Mouse (Mus musculus): Measurements from ENCODE around the gene Dnlz. TPM values are rescaled to one million over a fixed set of nuclear protein-coding genes. Genes with fewer than 3 reads are reported as not detected.

Gene Dnlz
- polyA plus RNA-seq, 1 experiment from 2014 or later, result 29.0 TPM

DNA sequence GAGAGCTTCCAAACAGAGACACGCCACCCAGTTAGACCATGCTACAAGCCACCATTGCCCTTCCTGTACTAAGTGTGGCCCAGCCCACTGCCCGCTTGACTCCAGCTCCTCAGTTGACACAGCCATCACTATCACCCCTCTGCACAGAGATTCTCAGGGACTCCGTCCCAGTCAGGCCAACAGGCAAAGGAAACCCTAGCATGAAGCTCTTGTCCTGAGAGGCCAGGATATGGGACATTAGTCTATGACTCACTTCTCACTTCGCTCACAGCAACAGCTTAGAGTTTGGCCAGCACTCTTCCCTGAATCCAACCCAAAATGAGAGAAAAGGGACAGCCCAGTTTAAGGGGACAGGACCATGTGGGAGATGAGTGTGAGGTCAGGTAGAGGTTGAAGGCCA lies 2.5 kb upstream of the Dnlz start:
- H3K9me3 ChIP-seq, result no peaks in the 10 kb centered on the region
- no peak overlapping the region for H3K9ac ChIP-seq
- no peak for ATAC-seq (ENCODE audit: low FRiP score)
- H3K27me3 ChIP-seq, result no peaks in the 10 kb centered on the region
- WGBS, result 92% methylated on average over 4 of the region's 4 CpGs
- peaks cover 38% of the 10 kb centered on the region for H3K4me1 ChIP-seq (replicated peaks)
- H3K27ac ChIP-seq, result no peak overlapping the region
- peaks cover 15% of the 10 kb centered on the region for H3K36me3 ChIP-seq
- H3K4me3 ChIP-seq, result no peak overlapping the region
- H3K4me2 ChIP-seq, result no peak overlapping the region

DNA sequence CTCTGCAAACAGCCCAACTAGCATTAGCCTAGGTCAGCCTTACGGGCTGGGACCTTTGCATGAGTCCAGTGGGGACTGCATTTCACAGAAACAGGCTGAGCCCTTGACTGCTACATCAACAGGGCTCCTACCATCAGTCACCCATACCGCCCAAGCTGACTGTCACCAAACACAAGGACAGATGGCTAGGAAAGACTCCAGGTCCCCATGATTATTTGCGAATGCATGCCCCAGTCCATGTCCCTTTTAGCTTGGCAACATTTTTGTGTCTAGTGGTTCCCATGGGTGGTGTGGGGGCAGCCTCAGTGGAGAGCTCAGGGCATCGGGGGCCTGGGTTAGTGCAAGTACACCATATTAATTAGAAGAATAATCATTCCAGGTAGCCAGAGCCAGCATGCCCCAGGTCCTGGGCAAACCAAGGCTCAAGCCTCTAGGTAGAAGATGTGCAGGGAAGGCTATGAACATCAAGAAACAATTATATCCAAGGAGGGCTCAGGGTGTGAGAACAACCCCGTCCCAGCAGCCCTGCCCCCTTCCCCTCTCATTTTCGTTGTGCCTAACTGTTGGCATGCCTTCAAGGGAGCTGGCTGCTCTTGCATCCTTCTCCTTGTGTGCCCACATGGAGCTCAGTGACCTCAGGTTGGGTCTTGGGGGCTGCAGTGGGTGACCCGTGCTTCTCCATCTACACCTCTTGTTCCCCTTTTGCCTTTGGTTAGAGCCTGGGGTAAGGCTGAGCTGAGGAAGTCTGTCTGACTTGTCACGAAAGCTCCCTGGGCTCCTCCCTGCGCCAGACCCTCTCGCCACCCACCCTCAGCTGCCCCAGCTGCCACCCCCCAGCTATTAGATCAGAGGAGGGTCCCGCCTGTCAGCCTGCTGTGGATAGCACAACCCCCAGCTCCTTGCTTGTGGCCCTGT lies 1.4 kb upstream of the Dnlz start:
- H3K4me1 ChIP-seq (replicated peaks), result peaks cover 38% of the 10 kb centered on the region
- no peaks in the 10 kb centered on the region for H3K27me3 ChIP-seq
- H3K27ac ChIP-seq, result no peak overlapping the region
- 89% methylated on average over 11 of the region's 11 CpGs for WGBS
- H3K9ac ChIP-seq, result peak overlapping the region; percentile 86
- ATAC-seq (ENCODE audit: low FRiP score), result no peak
- H3K36me3 ChIP-seq, result peaks cover 26% of the 10 kb centered on the region
- no peaks in the 10 kb centered on the region for H3K9me3 ChIP-seq
- peak overlapping the region; percentile 79 for H3K4me2 ChIP-seq
- H3K4me3 ChIP-seq, result peak overlapping the region; percentile 64

DNA sequence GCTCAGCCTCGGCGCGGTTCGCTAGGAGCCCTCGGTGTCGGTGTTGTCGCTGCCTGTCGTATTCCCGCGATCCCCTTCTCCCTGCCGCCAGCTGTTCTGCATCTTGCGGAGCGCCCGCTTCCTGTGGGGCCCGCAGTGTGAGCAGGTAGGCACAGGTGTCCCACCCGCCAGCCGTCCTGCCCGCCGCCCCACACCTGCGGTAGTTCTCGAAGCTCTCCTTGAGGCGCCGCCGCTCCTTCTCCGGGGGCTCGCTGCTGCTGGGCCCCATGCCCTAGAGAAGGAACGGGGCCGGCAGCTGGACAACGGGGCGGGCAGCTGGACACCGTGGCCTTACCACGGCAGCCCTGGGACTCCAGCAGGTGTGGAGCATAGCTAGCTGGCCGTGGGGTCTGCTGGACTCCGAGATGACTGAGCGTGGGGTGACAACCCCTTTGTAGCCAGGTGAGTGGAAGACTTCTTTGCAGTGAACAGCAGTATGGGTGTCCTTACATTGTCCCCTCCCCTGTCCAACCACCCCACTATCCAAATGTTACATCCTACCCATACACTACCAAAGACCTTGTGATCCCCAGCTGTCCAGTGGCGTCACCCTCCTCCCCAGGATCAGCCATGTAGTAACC lies 491 bp upstream of the Dnlz start:
- Histone ChIP-seq H3K4me3 (peak overlapping the region; percentile 64), H3K4me1 (replicated peaks) (peaks cover 35% of the 10 kb centered on the region), H3K36me3 (peaks cover 35% of the 10 kb centered on the region), H3K9me3 (no peaks in the 10 kb centered on the region), H3K27ac (peak overlapping the region; percentile 90), H3K27me3 (no peaks in the 10 kb centered on the region), H3K4me2 (peak overlapping the region; percentile 79), H3K9ac (peak overlapping the region; percentile 86)
- ATAC-seq (ENCODE audit: low FRiP score), result peak; percentile 54
- 3% methylated on average over 36 of the region's 36 CpGs for WGBS

DNA sequence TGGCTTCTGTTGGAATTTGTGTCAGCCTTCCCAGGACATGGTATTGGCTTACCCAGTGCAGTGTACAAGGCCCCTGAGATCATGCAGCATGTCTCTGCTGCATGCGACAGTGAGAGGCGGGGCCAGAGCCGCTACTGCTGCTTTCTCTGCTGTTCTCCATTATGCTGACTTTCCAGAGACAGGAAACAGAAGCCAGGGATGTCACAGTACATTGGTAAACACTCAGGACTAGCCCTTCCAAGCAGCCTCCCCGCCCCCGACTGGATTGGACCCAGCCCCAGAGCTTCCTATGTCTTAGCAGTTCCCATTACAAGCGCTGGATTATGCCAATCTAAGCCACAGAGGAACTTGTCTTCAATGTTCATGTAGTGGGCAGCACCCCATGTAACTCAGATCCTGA lies 3.7 kb downstream of the Dnlz start:
- ATAC-seq (ENCODE audit: low FRiP score), result no peak
- H3K27ac ChIP-seq, result peak overlapping the region; percentile 46
- WGBS, result 75% methylated on average over 6 of the region's 6 CpGs

DNA sequence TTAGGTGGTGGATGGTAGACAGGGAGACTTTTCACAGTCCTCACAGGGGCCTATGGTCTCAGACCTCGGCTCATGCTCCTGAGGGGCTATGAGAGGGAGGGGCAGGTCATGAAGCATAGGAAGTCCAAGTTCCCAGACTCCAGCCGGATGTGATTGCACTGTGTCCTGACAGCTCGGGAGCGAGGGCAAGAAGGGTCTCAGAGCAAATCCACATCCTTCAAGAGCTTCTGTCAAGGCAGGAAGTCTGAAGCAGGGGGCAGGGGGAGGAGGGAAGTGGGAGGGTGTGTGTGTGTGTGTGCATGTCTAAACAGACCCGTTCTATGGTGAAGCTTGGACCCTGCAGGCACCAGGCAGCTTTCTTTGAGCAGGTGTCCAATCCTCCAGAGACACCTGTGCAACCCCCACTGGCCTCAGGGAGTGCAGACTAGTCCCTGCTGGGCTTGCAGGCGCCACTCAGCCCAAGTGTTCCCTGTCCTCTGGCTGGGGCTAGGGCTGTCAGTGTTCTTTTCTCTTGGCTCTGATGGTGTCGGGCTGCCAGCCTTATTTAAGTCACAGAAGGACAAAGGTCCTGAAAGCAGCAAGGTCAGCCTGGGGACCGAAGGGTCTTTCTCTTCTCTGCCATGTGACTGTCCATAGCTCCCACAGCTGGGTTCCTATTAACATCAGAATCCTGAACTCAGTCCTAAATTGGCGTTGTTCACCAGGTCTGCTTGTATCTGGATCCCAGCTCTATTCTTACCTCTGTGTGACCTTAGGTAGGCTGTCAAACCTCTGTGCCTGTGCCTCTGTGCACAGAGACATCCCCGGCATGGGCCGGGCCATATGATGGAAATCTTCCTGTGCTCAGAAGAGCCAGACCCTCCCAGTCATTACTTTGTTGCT lies 9.1 kb downstream of the Dnlz start:
- 74% methylated on average over 11 of the region's 11 CpGs for WGBS
- no peak overlapping the region for H3K4me2 ChIP-seq
- H3K27me3 ChIP-seq, result no peaks in the 10 kb centered on the region
- H3K4me1 ChIP-seq (replicated peaks), result no peaks in the 10 kb centered on the region
- no peak overlapping the region for H3K9ac ChIP-seq
- no peak for ATAC-seq (ENCODE audit: low FRiP score)
- no peaks in the 10 kb centered on the region for H3K9me3 ChIP-seq
- no peak overlapping the region for H3K4me3 ChIP-seq
- H3K36me3 ChIP-seq, result peaks cover 96% of the 10 kb centered on the region
- peak overlapping the region; percentile 48; the same call in 1 of the 2 replicates for H3K27ac ChIP-seq

More for the DNA sequence above, 3.7 kb downstream of the Dnlz start:
- Histone ChIP-seq H3K4me1 (replicated peaks) (peaks cover 23% of the 10 kb centered on the region), H3K27me3 (no peaks in the 10 kb centered on the region), H3K4me3 (no peak overlapping the region), H3K9ac (no peak overlapping the region), H3K36me3 (peaks cover 73% of the 10 kb centered on the region), H3K4me2 (no peak overlapping the region), H3K9me3 (no peaks in the 10 kb centered on the region)

DNA sequence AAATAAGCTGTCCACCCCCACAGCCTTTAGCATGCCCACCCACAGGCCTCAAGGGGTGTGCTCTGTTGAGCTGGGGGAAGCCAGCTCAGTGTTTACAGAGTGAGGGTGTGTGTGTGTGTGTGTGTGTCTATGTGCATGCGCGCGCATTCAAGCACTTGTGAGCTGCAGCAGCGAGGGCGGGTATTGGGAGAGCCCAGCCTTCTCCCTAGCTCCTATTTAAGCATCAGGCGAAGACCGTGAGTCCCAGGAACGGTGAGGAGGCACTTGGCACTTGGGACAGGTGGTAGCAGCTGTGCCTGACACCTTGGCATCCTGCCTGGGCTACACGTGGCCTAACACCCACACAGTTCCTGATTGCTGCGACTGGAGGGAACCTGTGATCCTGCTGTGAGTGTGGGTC lies 9.9 kb downstream of the Dnlz start:
- no peak overlapping the region for H3K4me2 ChIP-seq
- peak overlapping the region; percentile 48; the same call in 1 of the 2 replicates for H3K27ac ChIP-seq
- no peaks in the 10 kb centered on the region for H3K4me1 ChIP-seq (replicated peaks)
- peaks cover 88% of the 10 kb centered on the region for H3K36me3 ChIP-seq
- H3K9me3 ChIP-seq, result no peaks in the 10 kb centered on the region
- H3K27me3 ChIP-seq, result no peaks in the 10 kb centered on the region
- 81% methylated on average over 10 of the region's 10 CpGs for WGBS
- no peak for ATAC-seq (ENCODE audit: low FRiP score)
- H3K9ac ChIP-seq, result no peak overlapping the region
- no peak overlapping the region for H3K4me3 ChIP-seq

DNA sequence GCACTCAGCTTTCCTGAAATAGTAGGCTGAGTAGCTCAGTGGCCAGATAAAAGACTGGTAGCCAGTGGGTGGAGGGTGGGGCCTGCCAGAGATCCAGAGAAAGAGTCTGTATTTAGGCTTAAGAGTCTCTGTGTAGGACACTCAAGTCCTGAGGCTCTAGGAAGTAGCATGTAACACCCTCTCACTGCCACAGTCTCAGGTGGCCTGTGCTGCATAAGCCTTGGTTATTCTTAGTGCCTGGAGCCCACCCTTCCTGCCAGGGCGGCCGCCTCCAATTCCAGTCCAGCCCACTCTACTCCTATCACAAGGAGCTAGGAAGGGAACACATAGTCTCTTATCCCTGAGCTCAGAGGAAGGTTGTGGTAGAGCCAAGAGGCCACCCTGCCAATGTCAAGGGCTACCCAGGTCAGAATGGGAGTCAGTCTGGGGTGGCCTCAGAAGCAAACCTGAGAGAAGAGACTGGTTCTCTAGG lies 10.4 kb downstream of the Dnlz start:
- Histone ChIP-seq H3K27me3 (no peaks in the 10 kb centered on the region), H3K27ac (peak overlapping the region; percentile 48; the same call in 1 of the 2 replicates), H3K36me3 (peaks cover 83% of the 10 kb centered on the region), H3K9me3 (no peaks in the 10 kb centered on the region), H3K4me2 (no peak overlapping the region), H3K4me1 (replicated peaks) (no peaks in the 10 kb centered on the region), H3K4me3 (no peak overlapping the region), H3K9ac (no peak overlapping the region; the same call in 1 of the 2 replicates)
- 83% methylated on average over 2 of the region's 2 CpGs for WGBS
- ATAC-seq (ENCODE audit: low FRiP score), result no peak

DNA sequence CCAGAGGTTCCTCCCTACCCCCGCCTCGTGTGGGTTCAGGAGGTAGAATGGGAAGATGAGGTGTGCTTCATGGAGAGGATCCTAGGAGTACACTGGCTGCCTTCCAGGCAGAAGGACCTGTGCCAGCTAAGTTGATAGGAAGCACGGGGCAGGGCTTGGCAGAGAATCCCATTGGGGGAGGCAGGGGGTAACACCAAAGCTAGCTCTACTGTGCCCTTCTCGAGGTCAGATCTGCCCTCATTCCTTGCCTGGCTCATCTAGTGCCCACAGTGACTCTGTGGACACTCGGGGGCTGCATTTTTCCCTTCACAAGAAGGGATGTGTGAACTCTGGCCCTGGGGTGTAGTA lies 12.7 kb downstream of the Dnlz start:
- no peak overlapping the region for H3K9ac ChIP-seq
- H3K4me3 ChIP-seq, result no peak overlapping the region
- H3K4me1 ChIP-seq (replicated peaks), result no peaks in the 10 kb centered on the region
- H3K27ac ChIP-seq, result no peak overlapping the region
- ATAC-seq (ENCODE audit: low FRiP score), result no peak
- 85% methylated on average over 5 of the region's 5 CpGs for WGBS
- peaks cover 59% of the 10 kb centered on the region for H3K36me3 ChIP-seq
- H3K9me3 ChIP-seq, result no peaks in the 10 kb centered on the region
- no peaks in the 10 kb centered on the region for H3K27me3 ChIP-seq
- H3K4me2 ChIP-seq, result no peak overlapping the region

DNA sequence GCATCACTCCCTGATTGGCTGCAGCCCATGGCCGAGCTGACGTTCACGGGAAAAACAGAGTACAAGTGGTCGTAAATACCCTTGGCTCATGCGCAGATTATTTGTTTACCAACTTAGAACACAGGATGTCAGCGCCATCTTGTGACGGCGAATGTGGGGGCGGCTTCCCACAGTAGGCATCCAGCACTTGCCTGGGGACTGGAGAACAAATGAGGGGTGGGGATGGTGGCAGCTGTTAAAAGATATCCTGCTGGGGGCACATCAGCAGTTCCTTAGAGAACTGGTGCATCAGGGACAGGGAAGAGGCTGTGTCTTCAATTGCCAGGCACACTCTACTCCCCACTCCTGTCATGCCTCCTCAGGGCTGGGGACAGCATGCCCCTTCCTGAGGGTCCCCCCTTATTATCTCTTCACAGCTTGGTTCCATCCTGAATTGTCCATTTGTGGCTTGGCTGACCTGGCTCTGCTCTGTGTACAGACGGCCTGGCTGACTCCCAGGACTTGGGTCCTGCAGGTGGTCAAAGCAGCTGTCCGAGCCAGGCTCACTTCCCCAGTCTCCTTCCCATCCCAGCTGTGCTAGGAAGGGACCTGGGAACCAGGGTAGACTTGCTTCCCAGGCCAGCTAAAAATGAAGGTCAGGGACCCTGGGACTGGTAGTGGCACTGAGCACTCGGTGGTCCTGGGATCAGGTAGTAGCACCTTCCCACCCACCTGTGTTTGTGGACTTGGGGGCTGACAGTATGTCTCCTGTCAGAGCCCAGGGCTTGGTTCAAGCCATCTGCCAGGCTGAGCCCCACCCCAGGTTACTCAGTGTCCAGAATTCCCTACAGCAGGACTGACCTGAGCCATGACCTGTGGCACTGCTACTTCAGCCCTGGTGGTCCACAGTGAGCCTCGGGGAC lies 13.4 kb downstream of the Dnlz start:
- WGBS, result 74% methylated on average over 9 of the region's 13 CpGs
- Histone ChIP-seq H3K4me3 (no peak overlapping the region), H3K27me3 (no peaks in the 10 kb centered on the region), H3K4me1 (replicated peaks) (no peaks in the 10 kb centered on the region), H3K36me3 (peaks cover 53% of the 10 kb centered on the region), H3K9me3 (no peaks in the 10 kb centered on the region), H3K9ac (no peak overlapping the region), H3K27ac (no peak overlapping the region), H3K4me2 (no peak overlapping the region)
- ATAC-seq (ENCODE audit: low FRiP score), result 0 out of 2 replicates have a peak, but pooled peaks have one; percentile 28

DNA sequence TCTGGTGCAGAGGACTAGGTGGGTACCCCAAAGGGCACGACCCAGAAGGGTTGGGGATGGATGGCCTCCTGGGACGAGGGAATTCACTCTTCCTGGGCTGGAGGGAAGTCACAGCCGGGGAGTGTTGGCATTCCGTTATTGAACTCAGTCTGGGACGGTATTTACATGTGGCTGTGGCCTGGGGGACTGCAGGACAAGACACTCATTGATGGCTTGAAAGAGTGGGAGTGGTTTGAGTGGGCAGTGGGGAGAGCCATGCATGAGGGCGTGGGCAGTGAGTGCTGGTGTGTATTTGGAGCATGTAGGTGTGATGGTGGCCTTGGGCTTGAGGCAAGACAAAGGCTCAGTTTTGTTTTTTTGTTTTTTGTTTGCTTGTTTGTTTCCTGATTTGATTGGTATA lies 21.2 kb downstream of the Dnlz start:
- Histone ChIP-seq H3K9me3 (no peaks in the 10 kb centered on the region), H3K9ac (no peak overlapping the region), H3K27me3 (no peaks in the 10 kb centered on the region), H3K4me2 (no peak overlapping the region), H3K4me1 (replicated peaks) (peaks cover 8% of the 10 kb centered on the region; the same call in 1 of the 2 replicates), H3K36me3 (peaks cover 64% of the 10 kb centered on the region), H3K4me3 (no peak overlapping the region), H3K27ac (0 out of 2 replicates have a peak overlapping the region, but pooled peaks have one; percentile 44)
- no peak for ATAC-seq (ENCODE audit: low FRiP score)
- WGBS, result 69% methylated on average over 6 of the region's 6 CpGs

DNA sequence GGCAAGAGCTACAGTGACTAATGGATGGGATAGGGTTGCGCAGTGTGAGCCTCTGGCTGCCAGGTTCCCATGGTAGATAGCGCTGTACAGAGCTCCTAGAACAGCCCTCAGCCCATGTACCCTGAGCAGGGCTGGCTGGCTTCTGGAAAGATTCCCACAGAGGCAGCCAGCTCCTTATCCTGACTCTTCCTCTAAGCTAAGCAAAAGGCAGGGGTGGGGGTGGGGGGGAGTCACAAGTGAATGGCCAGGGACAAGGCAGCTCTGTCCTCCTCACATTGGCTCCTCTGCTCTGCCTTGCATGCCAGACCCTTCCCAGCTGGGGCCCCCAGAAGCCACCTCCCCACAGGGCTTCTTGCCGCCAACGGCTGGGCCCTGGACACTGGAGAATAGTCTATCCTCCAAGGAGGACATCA lies 21.8 kb downstream of the Dnlz start:
- Histone ChIP-seq H3K36me3 (peaks cover 71% of the 10 kb centered on the region), H3K4me1 (replicated peaks) (peaks cover 8% of the 10 kb centered on the region; the same call in 1 of the 2 replicates), H3K4me2 (no peak overlapping the region), H3K27ac (peak overlapping the region; percentile 44; the same call in 1 of the 2 replicates), H3K9me3 (no peaks in the 10 kb centered on the region), H3K9ac (no peak overlapping the region), H3K4me3 (no peak overlapping the region), H3K27me3 (no peaks in the 10 kb centered on the region)
- ATAC-seq (ENCODE audit: low FRiP score), result peak; percentile 46
- 85% methylated on average over 4 of the region's 4 CpGs for WGBS
